Mouse (Mus musculus): ENCODE results near the gene Olfr1417. TPM values are rescaled to one million over a fixed set of nuclear protein-coding genes. Genes with fewer than 3 reads are reported as not detected.

Olfr1417 gene
- polyA plus RNA-seq, 1 experiment from 2014 or later = not detected

GRCm38 (mm10) chr19:11819800-11820199 lies 19.2 kb downstream of the Olfr1417 start:
- no peaks in the 10 kb centered on the region for H3K36me3 ChIP-seq
- under 1% methylated on average over 15 of the region's 15 CpGs for WGBS
- H3K9ac ChIP-seq = peak overlapping the region; percentile 77; the same call in 1 of the 2 replicates

GRCm38 (mm10) chr19:11819143-11819700 lies 19.8 kb downstream of the Olfr1417 start, which contains the start of gene Stx3:
Gene Stx3, minus strand, starts transcription at chr19:11819403.
- no peaks in the 10 kb centered on the region for H3K9me3 ChIP-seq (replicated peaks)
- H3K36me3 ChIP-seq = no peaks in the 10 kb centered on the region
- peak within 1 kb of the TSS; percentile 77 for H3K9ac ChIP-seq
- ATAC-seq (replicated peaks; ENCODE audit: low FRiP score) = 0 out of 2 replicates have a peak, but pooled peaks have one; percentile 1
- peak within 1 kb of the TSS; percentile 81 for H3K4me3 ChIP-seq (replicated peaks)
- peak within 1 kb of the TSS; percentile 91 for H3K4me2 ChIP-seq
- WGBS = under 1% methylated on average over 20 of the region's 20 CpGs
- H3K4me1 ChIP-seq = peaks cover 29% of the 10 kb centered on the region
- H3K27me3 ChIP-seq = peaks cover 4% of the 10 kb centered on the region; the same call in 1 of the 2 replicates
- H3K27ac ChIP-seq = peak within 1 kb of the TSS; percentile 79

More at GRCm38 (mm10) chr19:11819800-11820199, 19.2 kb downstream of the Olfr1417 start:
- peak overlapping the region; percentile 81 for H3K4me3 ChIP-seq (replicated peaks)
- peaks cover 4% of the 10 kb centered on the region; the same call in 1 of the 2 replicates for H3K27me3 ChIP-seq
- H3K27ac ChIP-seq = no peak overlapping the region
- H3K9me3 ChIP-seq (replicated peaks) = no peaks in the 10 kb centered on the region
- H3K4me1 ChIP-seq = peaks cover 28% of the 10 kb centered on the region
- ATAC-seq (replicated peaks; ENCODE audit: low FRiP score) = peak; percentile 76
- H3K4me2 ChIP-seq = peak overlapping the region; percentile 91

GRCm38 (mm10) chr19:11818199-11819142 lies 20.5 kb downstream of the Olfr1417 start:
- H3K4me3 ChIP-seq (replicated peaks) = peak overlapping the region; percentile 81
- no peaks in the 10 kb centered on the region for H3K9me3 ChIP-seq (replicated peaks)
- WGBS = under 1% methylated on average over 52 of the region's 83 CpGs
- peak overlapping the region; percentile 79 for H3K27ac ChIP-seq
- H3K9ac ChIP-seq = peak overlapping the region; percentile 77
- H3K36me3 ChIP-seq = no peaks in the 10 kb centered on the region
- H3K4me1 ChIP-seq = peaks cover 37% of the 10 kb centered on the region
- peak; percentile 89 for ATAC-seq (replicated peaks; ENCODE audit: low FRiP score)
- peaks cover 4% of the 10 kb centered on the region; the same call in 1 of the 2 replicates for H3K27me3 ChIP-seq
- peak overlapping the region; percentile 91 for H3K4me2 ChIP-seq

GRCm38 (mm10) chr19:11817586-11817985 lies 21.4 kb downstream of the Olfr1417 start:
- no peak overlapping the region for H3K9ac ChIP-seq

GRCm38 (mm10) chr19:11816706-11817105 lies 22.3 kb downstream of the Olfr1417 start:
- Histone ChIP-seq H3K4me2 (0 out of 2 replicates have a peak overlapping the region, but pooled peaks have one; percentile 91), H3K9me3 (replicated peaks) (no peaks in the 10 kb centered on the region), H3K9ac (no peak overlapping the region), H3K36me3 (no peaks in the 10 kb centered on the region), H3K27me3 (peaks cover 4% of the 10 kb centered on the region; the same call in 1 of the 2 replicates), H3K27ac (no peak overlapping the region), H3K4me1 (peaks cover 54% of the 10 kb centered on the region), H3K4me3 (replicated peaks) (no peak overlapping the region)
- 29% methylated on average over 6 of the region's 6 CpGs for WGBS
- ATAC-seq (replicated peaks; ENCODE audit: low FRiP score) = no peak

More at GRCm38 (mm10) chr19:11817586-11817985, 21.4 kb downstream of the Olfr1417 start:
- Histone ChIP-seq H3K27ac (no peak overlapping the region), H3K27me3 (peaks cover 4% of the 10 kb centered on the region; the same call in 1 of the 2 replicates), H3K4me2 (peak overlapping the region; percentile 91), H3K36me3 (no peaks in the 10 kb centered on the region), H3K4me1 (peaks cover 45% of the 10 kb centered on the region), H3K4me3 (replicated peaks) (peak overlapping the region; percentile 81), H3K9me3 (replicated peaks) (no peaks in the 10 kb centered on the region)
- ATAC-seq (replicated peaks; ENCODE audit: low FRiP score) = no peak
- WGBS = 13% methylated on average over 5 of the region's 5 CpGs

GRCm38 (mm10) chr19:11814742-11815333 lies 24.2 kb downstream of the Olfr1417 start:
- Histone ChIP-seq H3K9me3 (replicated peaks) (no peaks in the 10 kb centered on the region), H3K4me2 (no peak overlapping the region), H3K4me1 (peaks cover 65% of the 10 kb centered on the region), H3K27me3 (peaks cover 4% of the 10 kb centered on the region; the same call in 1 of the 2 replicates), H3K36me3 (no peaks in the 10 kb centered on the region), H3K27ac (0 out of 2 replicates have a peak overlapping the region, but pooled peaks have one; percentile 22), H3K4me3 (replicated peaks) (no peak overlapping the region), H3K9ac (no peak overlapping the region)
- WGBS = 78% methylated on average over 6 of the region's 6 CpGs
- ATAC-seq (replicated peaks; ENCODE audit: low FRiP score) = no peak

GRCm38 (mm10) chr19:11813649-11814048 lies 25.4 kb downstream of the Olfr1417 start:
- Histone ChIP-seq H3K27me3 (no peaks in the 10 kb centered on the region), H3K9me3 (replicated peaks) (no peaks in the 10 kb centered on the region), H3K9ac (no peak overlapping the region), H3K27ac (peak overlapping the region; percentile 74), H3K4me2 (no peak overlapping the region), H3K4me1 (peaks cover 58% of the 10 kb centered on the region), H3K4me3 (replicated peaks) (no peak overlapping the region), H3K36me3 (no peaks in the 10 kb centered on the region)
- ATAC-seq (replicated peaks; ENCODE audit: low FRiP score) = no peak
- WGBS = 15% methylated on average over 8 of the region's 8 CpGs

GRCm38 (mm10) chr19:11813136-11813535 lies 25.9 kb downstream of the Olfr1417 start:
- WGBS = 62% methylated on average over 4 of the region's 4 CpGs
- ATAC-seq (replicated peaks; ENCODE audit: low FRiP score) = no peak

GRCm38 (mm10) chr19:11811688-11812365 lies 27.2 kb downstream of the Olfr1417 start:
- 40% methylated on average over 5 of the region's 5 CpGs for WGBS
- H3K4me1 ChIP-seq = peaks cover 42% of the 10 kb centered on the region
- H3K36me3 ChIP-seq = no peaks in the 10 kb centered on the region
- H3K4me3 ChIP-seq (replicated peaks) = no peak overlapping the region
- ATAC-seq (replicated peaks; ENCODE audit: low FRiP score) = peak; percentile 91
- no peaks in the 10 kb centered on the region for H3K27me3 ChIP-seq
- H3K27ac ChIP-seq = peak overlapping the region; percentile 74
- H3K9me3 ChIP-seq (replicated peaks) = no peaks in the 10 kb centered on the region
- H3K4me2 ChIP-seq = no peak overlapping the region
- no peak overlapping the region for H3K9ac ChIP-seq

More at GRCm38 (mm10) chr19:11813136-11813535, 25.9 kb downstream of the Olfr1417 start:
- H3K36me3 ChIP-seq = no peaks in the 10 kb centered on the region
- no peak overlapping the region for H3K4me3 ChIP-seq (replicated peaks)
- H3K4me2 ChIP-seq = no peak overlapping the region
- no peaks in the 10 kb centered on the region for H3K27me3 ChIP-seq
- H3K9me3 ChIP-seq (replicated peaks) = no peaks in the 10 kb centered on the region
- no peak overlapping the region for H3K9ac ChIP-seq
- H3K4me1 ChIP-seq = peaks cover 53% of the 10 kb centered on the region
- peak overlapping the region; percentile 74; the same call in 1 of the 2 replicates for H3K27ac ChIP-seq

- Histone ChIP-seq H3K9ac (no peak overlapping the region), H3K27me3 (no peaks in the 10 kb centered on the region), H3K4me1 (peaks cover 42% of the 10 kb centered on the region), H3K36me3 (no peaks in the 10 kb centered on the region), H3K4me2 (no peak overlapping the region), H3K27ac (peak overlapping the region; percentile 48; the same call in 1 of the 2 replicates), H3K9me3 (replicated peaks) (no peaks in the 10 kb centered on the region), H3K4me3 (replicated peaks) (no peak overlapping the region)
- ATAC-seq (replicated peaks; ENCODE audit: low FRiP score) = no peak
- WGBS = 85% methylated on average over 1 of the region's 1 CpGs
These were observed 28.2 kb downstream of the Olfr1417 start for GRCm38 (mm10) chr19:11810856-11811255.

Data from kidney, embryonic 15.5 days (tissue).